Mouse (Mus musculus): ENCODE results near the gene Slc34a1. TPM values are rescaled to one million over a fixed set of nuclear protein-coding genes. Genes with fewer than 3 reads are reported as not detected.
"Not testable (repeated sequence)": the region's sequence is repeated elsewhere in the genome, so short reads cannot be mapped to it uniquely, and the experiment has no call there.

Gene Slc34a1
- polyA plus RNA-seq, 3 experiments from 2014 or later = 0.20 TPM; not detected in 2

GRCm38 (mm10) chr13:55404853-55405782 is 7.1 kb downstream of the Slc34a1 start:
- ATAC-seq = peak; percentile 97

DNA sequence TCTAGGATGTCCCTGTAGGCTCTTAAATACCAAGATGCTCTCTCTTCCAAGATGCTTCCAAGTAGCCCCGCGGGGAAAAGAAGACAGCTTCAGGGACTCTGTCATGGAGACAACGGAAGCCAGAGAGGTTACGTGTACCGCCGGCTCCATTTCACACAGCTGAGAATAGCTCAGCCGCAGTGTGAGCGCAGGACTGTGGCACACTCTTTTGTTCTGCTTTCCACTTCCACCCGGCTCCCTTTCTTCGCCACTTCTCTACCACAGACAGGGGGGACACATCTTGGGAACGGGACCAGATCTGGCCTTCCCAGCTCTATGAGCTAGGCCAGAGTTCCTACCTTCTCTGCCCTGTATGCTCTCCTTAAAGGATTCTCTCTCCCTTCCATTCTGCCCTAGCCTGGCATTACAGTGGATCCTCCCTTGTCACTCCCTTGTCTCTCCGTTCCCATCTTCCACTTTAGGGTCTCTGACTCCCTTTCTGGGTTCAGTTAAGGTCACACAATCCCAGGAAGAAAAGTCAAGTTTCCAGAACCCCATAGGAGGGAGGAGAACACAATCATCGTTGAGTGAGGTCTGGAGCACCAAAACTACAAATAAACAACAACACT is 7.9 kb downstream of the Slc34a1 start:
- ATAC-seq = peak; percentile 57

GRCm38 (mm10) chr13:55407341-55407740 is 9.4 kb downstream of the Slc34a1 start:
- no peak for ATAC-seq

DNA sequence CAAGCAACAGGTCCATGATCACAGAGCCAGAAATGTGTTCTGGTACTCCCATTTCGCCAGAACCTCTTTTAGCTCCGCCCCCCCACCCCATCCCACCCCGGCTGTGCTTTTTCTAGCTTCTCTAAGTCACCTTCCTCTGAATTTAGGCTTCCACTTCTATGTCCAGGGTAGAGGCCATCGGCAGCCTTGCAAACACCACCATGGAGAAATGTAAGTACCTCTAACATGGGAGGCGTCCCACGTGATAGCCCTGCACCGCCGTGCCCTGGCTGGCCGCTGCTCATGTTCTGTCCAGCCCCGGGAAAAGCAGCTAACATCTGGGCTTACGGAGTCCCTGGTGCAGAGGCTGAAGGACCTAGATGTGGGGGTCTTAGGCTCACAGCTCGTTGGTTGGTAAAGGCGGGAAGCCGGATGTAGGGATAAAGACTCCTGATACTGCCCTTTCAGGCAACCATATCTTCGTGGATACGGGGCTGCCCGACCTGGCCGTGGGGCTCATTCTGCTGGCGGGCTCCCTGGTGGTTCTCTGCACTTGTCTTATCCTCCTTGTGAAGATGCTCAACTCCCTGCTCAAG is 10.6 kb downstream of the Slc34a1 start:
- ATAC-seq = no peak

DNA sequence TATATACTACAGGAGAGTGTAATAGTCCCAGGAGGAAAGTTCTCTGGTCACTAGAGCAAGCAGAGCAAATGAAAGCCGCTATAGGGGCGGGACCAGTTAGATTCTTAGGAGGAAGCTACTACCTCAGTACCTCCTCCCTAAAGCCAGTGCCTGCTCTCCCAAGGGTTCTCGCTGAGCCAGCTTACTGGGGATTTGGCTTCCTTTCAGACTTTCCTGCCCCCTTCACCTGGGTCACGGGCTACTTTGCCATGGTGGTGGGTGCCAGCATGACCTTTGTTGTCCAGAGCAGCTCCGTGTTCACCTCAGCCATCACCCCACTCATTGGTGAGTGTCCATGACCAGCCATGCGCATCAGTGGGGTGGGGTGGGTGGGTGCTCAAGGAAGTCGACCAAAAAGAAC is 13.8 kb downstream of the Slc34a1 start:
- no peak for ATAC-seq

- ATAC-seq = no peak
These were observed 14.8 kb downstream of the Slc34a1 start for GRCm38 (mm10) chr13:55412643-55413307.

DNA sequence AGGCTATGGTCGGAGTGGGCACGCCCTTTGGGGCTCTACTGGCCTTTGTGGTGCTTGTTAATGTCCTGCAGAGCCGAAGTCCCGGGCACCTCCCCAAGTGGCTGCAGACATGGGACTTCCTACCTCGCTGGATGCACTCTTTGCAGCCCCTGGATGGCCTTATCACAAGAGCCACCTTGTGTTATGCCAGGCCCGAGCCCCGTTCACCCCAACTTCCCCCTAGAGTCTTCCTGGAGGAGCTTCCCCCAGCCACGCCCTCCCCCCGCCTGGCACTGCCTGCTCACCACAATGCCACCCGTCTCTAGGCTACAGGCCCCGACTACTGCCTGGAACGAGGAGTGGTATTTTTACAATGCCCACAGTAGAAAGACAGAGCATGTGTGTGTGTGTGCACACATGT is 15.3 kb downstream of the Slc34a1 start:
- ATAC-seq = no peak

- no peak for ATAC-seq
These were observed 16.9 kb downstream of the Slc34a1 start, which contains the start of gene Pfn3 for GRCm38 (mm10) chr13:55414743-55415380. Pfn3 (minus strand) TSS chr13:55415232.

DNA sequence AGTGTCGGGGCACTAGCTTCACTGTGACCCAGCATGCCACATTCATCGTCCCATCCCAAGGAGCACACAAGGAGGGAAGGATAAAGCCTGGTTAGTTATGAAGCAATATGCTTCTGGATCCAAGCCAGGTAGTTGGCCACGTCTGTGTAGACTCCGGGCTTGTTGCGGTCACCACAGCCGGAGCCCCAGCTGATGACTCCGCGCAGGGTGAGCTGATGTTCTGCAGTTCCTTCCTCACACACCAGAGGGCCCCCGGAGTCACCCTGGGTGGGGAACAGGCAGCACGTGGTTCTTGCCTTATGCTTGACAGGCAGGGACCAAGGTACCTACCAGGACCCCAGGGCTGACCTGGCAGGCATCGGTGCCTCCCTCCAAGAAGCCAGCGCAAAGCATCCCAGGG is 20.0 kb downstream of the Slc34a1 start:
- peak; percentile 82 for ATAC-seq

- ATAC-seq = no peak
These were observed 21.2 kb downstream of the Slc34a1 start for GRCm38 (mm10) chr13:55419142-55419541.

GRCm38 (mm10) chr13:55420018-55420932 is 22.3 kb downstream of the Slc34a1 start:
- ATAC-seq = no peak

GRCm38 (mm10) chr13:55420933-55421800 is 23.2 kb downstream of the Slc34a1 start:
- ATAC-seq = peak; percentile 82

- ATAC-seq = no peak
These were observed 28.6 kb downstream of the Slc34a1 start, which contains the start of gene F12 for GRCm38 (mm10) chr13:55426613-55427012. F12 (minus strand) TSS chr13:55426793.

DNA sequence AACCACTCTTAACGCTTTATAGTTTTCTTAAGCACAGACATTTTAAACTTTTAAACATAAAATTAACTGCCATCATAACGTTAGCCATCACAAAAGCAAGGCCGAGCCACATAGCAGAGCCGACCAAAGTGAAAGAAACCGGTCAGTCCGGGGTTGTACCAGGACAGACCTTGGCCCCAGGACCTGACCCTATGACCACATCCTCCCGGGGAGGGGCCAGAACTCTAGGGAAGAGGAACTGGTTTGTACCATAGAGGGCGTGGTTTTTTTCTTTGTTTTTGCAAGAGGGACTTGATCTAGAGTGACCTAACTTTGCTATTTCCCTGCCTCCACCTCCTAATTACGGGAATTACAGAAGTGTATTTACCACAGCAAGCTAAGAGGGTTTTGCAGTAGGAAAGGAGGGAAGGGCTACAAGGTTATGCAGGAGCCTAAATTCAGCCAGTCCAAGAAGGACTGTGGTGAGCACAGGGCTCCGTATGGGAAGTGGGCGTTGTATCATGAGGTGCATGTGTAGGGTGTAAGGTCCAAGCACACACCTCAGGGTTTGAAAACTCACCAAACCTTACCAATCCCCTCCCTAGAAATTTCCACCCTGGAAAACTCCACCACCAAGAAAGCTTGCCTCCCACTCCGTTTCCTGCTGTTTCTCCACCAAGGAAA is 31.4 kb downstream of the Slc34a1 start:
- ATAC-seq = no peak

DNA sequence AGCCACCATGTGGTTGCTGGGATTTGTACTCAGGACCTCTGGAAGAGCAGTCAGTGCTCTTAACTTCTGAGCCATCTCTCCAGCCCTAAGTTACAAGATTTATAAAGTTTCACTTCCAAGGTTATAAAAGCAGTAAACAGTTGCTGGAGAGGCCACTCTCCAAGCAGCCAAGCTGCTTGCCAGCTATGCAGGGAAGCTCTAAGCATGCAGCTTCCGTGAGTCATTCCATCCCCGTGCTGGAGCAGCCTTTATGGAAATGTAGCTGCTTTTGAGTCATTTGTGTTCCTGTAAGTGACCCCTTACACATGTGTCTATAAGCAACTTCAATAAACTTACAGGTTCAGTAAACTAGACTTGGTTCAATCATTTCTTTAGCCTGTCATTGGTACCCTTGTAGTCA is 32.6 kb downstream of the Slc34a1 start:
- ATAC-seq = no peak

GRCm38 (mm10) chr13:55431889-55432685 is 34.1 kb downstream of the Slc34a1 start:
- ATAC-seq = peak; percentile 96

- not testable (repeated sequence) for ATAC-seq
These were observed 39.2 kb downstream of the Slc34a1 start for GRCm38 (mm10) chr13:55437111-55437629.

- peak; percentile 46 for ATAC-seq
These were observed 45.9 kb downstream of the Slc34a1 start for GRCm38 (mm10) chr13:55443799-55444285.

Measured in inflammation-experienced regulatory T-cells, adult 6 months (primary cell).